Mouse (Mus musculus): ENCODE data around the gene St13.

DNA sequence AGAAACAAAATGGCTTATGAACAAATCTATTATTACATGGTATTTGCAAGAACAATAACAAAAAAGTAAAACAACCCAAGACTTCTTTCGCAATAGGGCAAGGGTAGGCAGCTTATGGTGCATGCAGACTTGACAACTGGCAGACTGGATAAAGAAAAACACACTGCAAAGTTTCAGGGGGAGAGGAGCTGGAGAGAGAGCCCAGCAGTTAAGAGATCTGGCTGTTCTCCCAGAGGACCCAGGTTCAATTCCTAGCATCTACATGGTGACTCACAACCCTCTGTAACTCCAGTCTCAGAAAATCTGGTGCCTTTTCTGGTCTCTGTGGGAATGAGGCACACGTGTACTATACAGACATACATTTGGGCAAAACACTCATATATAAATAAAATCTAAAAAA lies 58.5 kb downstream of the St13 start:
- TF ChIP-seq MXI1 (IDR thresholded peaks at IDR 0.05; ENCODE audit: low read depth, low read length) (no peak), CTCF (conservative IDR thresholded peaks at IDR 0.05 in 1 of 2, IDR thresholded peaks at IDR 0.05 in 1 of 2; ENCODE audit: low read depth in 2 of 2, low read length in 2 of 2) (no peak), POLR2A (IDR thresholded peaks at IDR 0.05; ENCODE audit: low read depth, low read length) (no peak), ZNF384 (IDR thresholded peaks at IDR 0.05; ENCODE audit: low read depth, low read length) (no peak), GABPA (IDR thresholded peaks at IDR 0.05; ENCODE audit: insufficient replicate concordance, low read depth, low read length) (no peak), SIN3A (IDR thresholded peaks at IDR 0.05; ENCODE audit: low read length) (no peak), POLR2AphosphoS2 (IDR thresholded peaks at IDR 0.05; ENCODE audit: low read depth, low read length) (no peak), E2F4 (IDR thresholded peaks at IDR 0.05; ENCODE audit: insufficient replicate concordance, low read depth, low read length) (no peak)

Data from CH12.LX (cell line).